Mouse (Mus musculus) bone marrow macrophage, adult 2 months (primary cell): ENCODE measurements around the gene Dennd1a.

ENCODE experiments used
- CTCF ChIP-seq: IDR thresholded peaks from 2 replicates; pipeline ENCODE4 v1.5.1; 2012; ENCODE audit warnings: low read depth, mild to moderate bottlenecking, low read length, moderate library complexity
- POLR2A ChIP-seq: IDR thresholded peaks from 2 replicates; pipeline ENCODE4 v1.6.1; 2012; ENCODE audit warnings: mild to moderate bottlenecking, low read depth, low read length, borderline replicate concordance

- TF ChIP-seq POLR2A (no peak), CTCF (no peak)
Observed at GRCm38 (mm10) chr2:38168606-38169005, 118.6 kb downstream of the Dennd1a start.
